Mouse (Mus musculus): ENCODE data around the gene Zbp1. TPM values are rescaled to one million over a fixed set of nuclear protein-coding genes. Genes with fewer than 3 reads are reported as not detected.
A peak's percentile ranks its signal among the peaks of the same experiment; 100 is the strongest.

The Zbp1 gene
- polyA plus RNA-seq, 1 experiment from 2014 or later: 3.1 TPM

DNA sequence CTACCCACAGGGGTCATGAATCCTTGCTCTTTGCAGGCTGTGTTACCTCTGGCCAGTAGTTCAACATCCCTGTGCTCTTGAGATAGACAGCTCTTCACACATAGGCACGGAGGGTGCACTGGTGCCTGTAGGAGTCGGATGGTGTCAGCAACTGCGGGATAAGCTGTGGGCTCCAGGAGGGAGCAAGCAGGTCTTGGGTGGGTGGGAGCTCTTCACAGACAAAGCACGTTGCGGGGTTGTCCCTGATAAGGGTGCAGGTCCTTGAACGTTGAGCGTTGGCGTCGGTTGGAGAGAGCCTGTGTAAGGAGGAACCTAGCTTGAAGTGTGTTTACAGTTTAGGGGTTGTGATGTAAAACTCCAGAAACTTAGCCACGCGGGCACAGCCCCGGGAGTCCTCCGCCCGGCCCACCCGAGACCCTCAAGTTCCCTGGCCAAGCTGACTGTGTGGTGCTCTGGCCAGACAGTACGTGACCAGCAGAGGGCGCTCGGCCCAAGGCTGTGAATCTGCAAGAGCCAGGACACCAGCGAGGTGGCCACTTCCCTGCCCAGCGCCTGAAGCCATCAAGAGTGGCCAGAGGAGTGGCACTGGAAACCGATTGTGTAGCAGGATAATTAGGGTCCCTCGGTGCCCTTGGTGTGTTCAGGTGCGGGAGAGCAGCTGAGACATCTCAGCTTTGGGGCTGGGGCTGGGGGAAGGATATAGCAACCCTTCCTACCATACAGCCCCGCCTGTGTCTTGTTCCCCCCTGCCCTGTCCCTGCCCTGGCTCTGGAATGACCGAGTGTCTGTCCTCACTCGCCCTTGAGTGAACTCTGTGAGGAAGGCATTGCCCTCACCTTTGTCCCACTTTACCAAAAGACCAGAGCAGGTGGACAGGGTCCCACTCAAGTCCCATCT lies 32.4 kb downstream of the Zbp1 start:
- peak; percentile 41; the same call in 1 of the 2 replicates for ATAC-seq (replicated peaks; ENCODE audit: extremely low read depth, insufficient read depth, low FRiP score)
- WGBS: 22% methylated on average over 26 of the region's 26 CpGs
- Histone ChIP-seq H3K4me1 (ENCODE audit: control insufficient read depth, insufficient read depth, low read length) (no peaks in the 10 kb centered on the region), H3K27ac (ENCODE audit: low read length) (no peak overlapping the region), H3K9ac (ENCODE audit: low read length) (no peak overlapping the region), H3K9me3 (replicated peaks; ENCODE audit: control insufficient read depth, low read length) (no peaks in the 10 kb centered on the region), H3K4me2 (ENCODE audit: low read depth, low read length) (no peak overlapping the region), H3K36me3 (ENCODE audit: control insufficient read depth, insufficient read depth) (no peaks in the 10 kb centered on the region), H3K4me3 (ENCODE audit: low read length) (no peak overlapping the region), H3K27me3 (ENCODE audit: control insufficient read depth, insufficient read depth, low read length) (peaks cover 4% of the 10 kb centered on the region)

DNA sequence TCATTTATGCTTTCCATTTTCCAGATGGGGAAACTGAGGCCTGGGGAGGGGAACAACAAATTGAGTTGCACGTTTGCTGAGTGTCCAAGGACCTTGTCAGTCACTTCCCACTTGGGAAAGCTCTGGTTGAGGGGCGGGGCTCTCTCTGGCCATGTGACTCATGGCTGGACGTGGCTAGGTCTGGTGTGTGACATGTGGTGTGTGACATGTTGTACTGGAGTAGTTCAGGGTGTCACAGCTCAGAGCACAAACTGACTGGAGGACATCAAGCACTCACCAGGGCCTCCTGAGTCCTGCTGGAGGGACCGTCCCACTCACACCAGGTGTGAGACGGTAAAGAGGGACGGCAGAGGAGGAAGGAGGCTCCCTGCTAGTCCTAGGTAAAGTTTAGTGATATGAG lies 33.4 kb downstream of the Zbp1 start:
- H3K9ac ChIP-seq (ENCODE audit: low read length): no peak overlapping the region
- ATAC-seq (replicated peaks; ENCODE audit: extremely low read depth, insufficient read depth, low FRiP score): no peak
- 56% methylated on average over 6 of the region's 6 CpGs for WGBS
- H3K9me3 ChIP-seq (replicated peaks; ENCODE audit: control insufficient read depth, low read length): no peaks in the 10 kb centered on the region
- no peaks in the 10 kb centered on the region for H3K36me3 ChIP-seq (ENCODE audit: control insufficient read depth, insufficient read depth)
- H3K4me3 ChIP-seq (ENCODE audit: low read length): no peak overlapping the region
- no peak overlapping the region for H3K27ac ChIP-seq (ENCODE audit: low read length)
- no peak overlapping the region for H3K4me2 ChIP-seq (ENCODE audit: low read depth, low read length)
- peaks cover 7% of the 10 kb centered on the region for H3K27me3 ChIP-seq (ENCODE audit: control insufficient read depth, insufficient read depth, low read length)
- no peaks in the 10 kb centered on the region for H3K4me1 ChIP-seq (ENCODE audit: control insufficient read depth, insufficient read depth, low read length)

DNA sequence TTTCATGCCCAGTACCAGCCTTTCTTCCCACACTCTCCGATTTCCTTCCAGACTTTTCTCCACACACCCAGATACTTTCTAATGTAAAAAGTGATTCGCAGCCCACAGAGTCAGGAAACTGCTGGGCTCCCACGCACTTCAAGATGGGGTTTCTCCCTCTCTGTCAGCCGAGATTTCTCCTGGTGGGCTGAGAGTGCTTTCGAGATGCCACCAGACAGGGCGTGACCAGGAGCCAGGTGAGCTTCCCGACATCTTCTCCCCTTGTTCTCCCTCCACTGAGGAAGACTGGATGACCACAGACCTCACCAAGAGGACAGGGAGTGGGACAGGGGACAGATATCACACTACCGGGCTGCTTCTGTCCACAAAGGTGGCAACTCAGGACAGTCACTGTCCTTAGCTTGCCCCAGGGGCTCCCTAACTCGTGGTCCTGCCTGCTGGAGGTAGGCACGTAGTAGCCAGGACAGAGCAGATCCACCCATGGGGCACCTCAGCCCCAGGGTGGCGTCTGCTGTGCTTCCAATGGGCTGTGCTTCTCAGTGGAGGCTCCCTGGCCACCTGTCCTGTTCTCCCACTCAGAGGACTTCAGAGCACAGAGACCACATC lies 34.1 kb downstream of the Zbp1 start:
- Histone ChIP-seq H3K9ac (ENCODE audit: low read length) (no peak overlapping the region), H3K4me1 (ENCODE audit: control insufficient read depth, insufficient read depth, low read length) (no peaks in the 10 kb centered on the region), H3K4me2 (ENCODE audit: low read depth, low read length) (no peak overlapping the region), H3K9me3 (replicated peaks; ENCODE audit: control insufficient read depth, low read length) (no peaks in the 10 kb centered on the region), H3K4me3 (ENCODE audit: low read length) (no peak overlapping the region), H3K27ac (ENCODE audit: low read length) (no peak overlapping the region), H3K36me3 (ENCODE audit: control insufficient read depth, insufficient read depth) (no peaks in the 10 kb centered on the region), H3K27me3 (ENCODE audit: control insufficient read depth, insufficient read depth, low read length) (peaks cover 7% of the 10 kb centered on the region)
- WGBS: 50% methylated on average over 11 of the region's 11 CpGs
- no peak for ATAC-seq (replicated peaks; ENCODE audit: extremely low read depth, insufficient read depth, low FRiP score)

DNA sequence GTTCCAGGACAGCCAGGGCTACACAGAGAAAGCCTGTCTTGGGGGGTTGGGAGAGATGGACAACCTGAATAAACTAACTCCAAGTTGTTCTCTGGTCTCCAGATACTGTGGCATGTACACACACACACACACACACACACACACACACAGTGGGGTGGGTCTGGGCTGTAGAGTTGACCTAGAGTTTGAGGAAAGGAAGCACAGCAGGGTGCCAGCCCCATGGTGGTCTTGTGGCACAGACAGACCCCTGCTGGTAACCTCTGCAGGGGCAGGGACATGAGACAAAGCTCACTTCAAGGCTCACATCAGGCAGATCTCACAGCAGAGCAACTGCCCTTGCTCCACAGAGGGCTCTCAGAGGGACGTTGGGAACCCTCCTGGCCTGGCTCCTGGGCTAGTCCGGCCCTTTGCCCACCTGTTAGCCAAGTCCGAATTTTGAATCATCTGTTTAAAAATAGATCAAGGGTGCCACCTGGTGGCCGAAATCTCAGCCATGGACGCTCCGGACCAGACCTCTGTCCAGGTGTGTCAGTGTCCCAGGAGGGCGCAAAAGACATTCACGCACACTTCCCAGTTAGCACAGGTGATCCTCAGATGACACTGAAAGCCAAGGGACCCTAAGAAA lies 34.8 kb downstream of the Zbp1 start:
- WGBS: 7% methylated on average over 8 of the region's 8 CpGs
- Histone ChIP-seq H3K27ac (ENCODE audit: low read length) (no peak overlapping the region), H3K4me3 (ENCODE audit: low read length) (no peak overlapping the region), H3K27me3 (ENCODE audit: control insufficient read depth, insufficient read depth, low read length) (peaks cover 7% of the 10 kb centered on the region), H3K4me2 (ENCODE audit: low read depth, low read length) (no peak overlapping the region), H3K9me3 (replicated peaks; ENCODE audit: control insufficient read depth, low read length) (no peaks in the 10 kb centered on the region), H3K36me3 (ENCODE audit: control insufficient read depth, insufficient read depth) (no peaks in the 10 kb centered on the region), H3K4me1 (ENCODE audit: control insufficient read depth, insufficient read depth, low read length) (no peaks in the 10 kb centered on the region), H3K9ac (ENCODE audit: low read length) (no peak overlapping the region)
- ATAC-seq (replicated peaks; ENCODE audit: extremely low read depth, insufficient read depth, low FRiP score): no peak

GRCm38 (mm10) chr2:173183311-173183710 lies 35.4 kb downstream of the Zbp1 start:
- no peak overlapping the region for H3K9ac ChIP-seq (ENCODE audit: low read length)
- H3K36me3 ChIP-seq (ENCODE audit: control insufficient read depth, insufficient read depth): no peaks in the 10 kb centered on the region
- H3K27me3 ChIP-seq (ENCODE audit: control insufficient read depth, insufficient read depth, low read length): peaks cover 7% of the 10 kb centered on the region
- H3K4me3 ChIP-seq (ENCODE audit: low read length): no peak overlapping the region
- no peaks in the 10 kb centered on the region for H3K9me3 ChIP-seq (replicated peaks; ENCODE audit: control insufficient read depth, low read length)
- no peak for ATAC-seq (replicated peaks; ENCODE audit: extremely low read depth, insufficient read depth, low FRiP score)
- 90% methylated on average over 10 of the region's 10 CpGs for WGBS
- no peaks in the 10 kb centered on the region for H3K4me1 ChIP-seq (ENCODE audit: control insufficient read depth, insufficient read depth, low read length)
- H3K4me2 ChIP-seq (ENCODE audit: low read depth, low read length): no peak overlapping the region
- no peak overlapping the region for H3K27ac ChIP-seq (ENCODE audit: low read length)

DNA sequence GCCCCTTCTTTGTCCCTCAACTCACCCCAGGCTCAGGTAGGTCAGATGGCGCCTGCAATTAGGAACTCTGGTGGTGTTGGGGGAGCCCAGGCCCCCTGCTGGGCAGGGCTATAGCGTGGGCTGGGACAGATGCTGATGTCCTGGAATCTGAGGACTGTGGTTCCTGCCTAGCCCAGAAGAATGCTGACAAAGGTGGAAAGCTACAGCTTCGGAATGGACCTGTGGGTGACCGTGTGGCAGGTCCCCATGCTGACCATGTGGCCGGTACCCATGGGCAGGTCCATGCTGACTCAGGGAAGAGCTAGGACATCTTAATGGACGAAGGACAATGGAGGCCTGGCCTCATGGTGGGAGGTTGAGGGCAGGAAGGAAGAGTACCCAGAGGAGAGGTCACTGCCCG lies 35.9 kb downstream of the Zbp1 start:
- Histone ChIP-seq H3K36me3 (ENCODE audit: control insufficient read depth, insufficient read depth) (no peaks in the 10 kb centered on the region), H3K4me2 (ENCODE audit: low read depth, low read length) (no peak overlapping the region), H3K4me3 (ENCODE audit: low read length) (no peak overlapping the region), H3K9ac (ENCODE audit: low read length) (no peak overlapping the region), H3K27ac (ENCODE audit: low read length) (no peak overlapping the region), H3K27me3 (ENCODE audit: control insufficient read depth, insufficient read depth, low read length) (peaks cover 7% of the 10 kb centered on the region), H3K4me1 (ENCODE audit: control insufficient read depth, insufficient read depth, low read length) (no peaks in the 10 kb centered on the region), H3K9me3 (replicated peaks; ENCODE audit: control insufficient read depth, low read length) (no peaks in the 10 kb centered on the region)
- ATAC-seq (replicated peaks; ENCODE audit: extremely low read depth, insufficient read depth, low FRiP score): no peak
- 82% methylated on average over 7 of the region's 7 CpGs for whole genome bisulfite sequencing

GRCm38 (mm10) chr2:173181901-173182300 lies 36.8 kb downstream of the Zbp1 start:
- H3K4me3 ChIP-seq (ENCODE audit: low read length): no peak overlapping the region
- H3K4me2 ChIP-seq (ENCODE audit: low read depth, low read length): no peak overlapping the region
- H3K4me1 ChIP-seq (ENCODE audit: control insufficient read depth, insufficient read depth, low read length): no peaks in the 10 kb centered on the region
- no peaks in the 10 kb centered on the region for H3K36me3 ChIP-seq (ENCODE audit: control insufficient read depth, insufficient read depth)
- no peak overlapping the region for H3K9ac ChIP-seq (ENCODE audit: low read length)
- peaks cover 7% of the 10 kb centered on the region for H3K27me3 ChIP-seq (ENCODE audit: control insufficient read depth, insufficient read depth, low read length)
- WGBS: 80% methylated on average over 7 of the region's 7 CpGs
- no peak overlapping the region for H3K27ac ChIP-seq (ENCODE audit: low read length)
- no peak for ATAC-seq (replicated peaks; ENCODE audit: extremely low read depth, insufficient read depth, low FRiP score)
- no peaks in the 10 kb centered on the region for H3K9me3 ChIP-seq (replicated peaks; ENCODE audit: control insufficient read depth, low read length)

GRCm38 (mm10) chr2:173181486-173181885 lies 37.2 kb downstream of the Zbp1 start:
- 71% methylated on average over 4 of the region's 5 CpGs for WGBS
- H3K9ac ChIP-seq (ENCODE audit: low read length): no peak overlapping the region
- no peaks in the 10 kb centered on the region for H3K9me3 ChIP-seq (replicated peaks; ENCODE audit: control insufficient read depth, low read length)
- H3K4me1 ChIP-seq (ENCODE audit: control insufficient read depth, insufficient read depth, low read length): no peaks in the 10 kb centered on the region
- no peak overlapping the region for H3K4me3 ChIP-seq (ENCODE audit: low read length)
- no peak overlapping the region for H3K4me2 ChIP-seq (ENCODE audit: low read depth, low read length)
- no peak for ATAC-seq (replicated peaks; ENCODE audit: extremely low read depth, insufficient read depth, low FRiP score)
- H3K27ac ChIP-seq (ENCODE audit: low read length): no peak overlapping the region
- peaks cover 7% of the 10 kb centered on the region for H3K27me3 ChIP-seq (ENCODE audit: control insufficient read depth, insufficient read depth, low read length)
- no peaks in the 10 kb centered on the region for H3K36me3 ChIP-seq (ENCODE audit: control insufficient read depth, insufficient read depth)
